Mouse (Mus musculus) adrenal gland, postnatal 36 days (tissue): ENCODE measurements around the gene Tprkb. TPM values are rescaled to one million over a fixed set of nuclear protein-coding genes. Genes with fewer than 3 reads are reported as not detected.
"Not testable (repeated sequence)": the region's sequence is repeated elsewhere in the genome, so short reads cannot be mapped to it uniquely, and the experiment has no call there.

Experiments used
- DNase-seq, 2 experiments: peaks; one replicate each; pipeline ENCODE4 v3.0.0; 2021; ENCODE audit warnings: mixed read lengths in 1 of 2
- total RNA-seq, 2 experiments: library from RNA; stranded (reverse); gene quantifications; 2 replicates each; pipeline ENCODE4 v1.2.3; 2021

Gene Tprkb
- total RNA-seq, 2 experiments from 2014 or later = 40.7 to 56.0 TPM

DNA sequence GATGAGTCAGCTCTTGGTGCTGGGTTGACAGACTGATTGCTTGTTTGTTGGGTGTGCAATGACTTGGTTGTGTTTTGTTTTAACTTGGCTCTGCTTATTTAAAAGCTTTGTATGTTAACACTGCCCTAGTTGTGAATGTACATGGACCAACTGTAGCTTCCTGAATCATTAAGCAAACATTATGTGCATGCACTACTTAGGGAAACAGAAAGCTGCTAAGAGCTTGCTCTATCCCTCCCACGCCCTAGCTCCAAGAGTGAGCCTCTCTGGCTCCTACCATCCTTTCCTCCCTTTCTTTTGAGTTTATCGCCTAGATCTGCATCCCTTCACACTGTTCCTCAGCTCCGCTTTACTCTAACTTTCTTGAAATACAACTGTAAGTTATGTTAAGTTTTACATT is 61.7 kb downstream of the Tprkb start:
- DNase-seq = no peak

DNA sequence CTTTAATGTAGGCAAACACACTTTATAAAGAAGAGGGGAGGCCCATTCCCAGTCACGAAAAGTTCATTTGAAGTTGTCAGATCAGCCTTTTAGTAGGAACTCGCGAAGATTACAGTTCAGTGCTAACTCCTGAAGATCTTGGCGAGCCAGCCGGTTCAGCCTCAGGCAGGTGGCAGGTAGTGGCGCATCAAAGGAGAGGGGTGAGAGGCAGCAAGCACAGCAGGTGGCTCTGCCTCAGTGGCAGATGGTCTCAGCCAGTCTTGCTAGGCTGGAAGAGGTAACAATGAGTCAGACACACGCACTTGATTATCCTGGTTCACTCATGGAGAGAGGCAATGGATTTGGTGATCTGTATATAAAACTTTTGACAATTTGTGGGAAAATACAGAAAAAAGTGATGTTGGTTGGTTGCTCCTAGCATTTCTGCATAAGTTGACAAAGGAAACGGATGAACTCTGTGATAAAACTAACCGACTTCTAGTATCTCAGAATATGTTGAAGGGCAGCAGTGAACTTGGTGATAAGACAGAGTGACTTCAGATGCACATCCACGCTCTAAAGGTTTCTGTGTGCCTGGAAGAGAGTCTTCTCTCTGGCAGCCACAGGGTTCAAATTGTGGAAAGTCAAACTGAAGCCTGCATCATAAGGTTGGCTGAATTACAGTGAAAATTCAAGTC is 63.4 kb downstream of the Tprkb start:
- DNase-seq = no peak

DNA sequence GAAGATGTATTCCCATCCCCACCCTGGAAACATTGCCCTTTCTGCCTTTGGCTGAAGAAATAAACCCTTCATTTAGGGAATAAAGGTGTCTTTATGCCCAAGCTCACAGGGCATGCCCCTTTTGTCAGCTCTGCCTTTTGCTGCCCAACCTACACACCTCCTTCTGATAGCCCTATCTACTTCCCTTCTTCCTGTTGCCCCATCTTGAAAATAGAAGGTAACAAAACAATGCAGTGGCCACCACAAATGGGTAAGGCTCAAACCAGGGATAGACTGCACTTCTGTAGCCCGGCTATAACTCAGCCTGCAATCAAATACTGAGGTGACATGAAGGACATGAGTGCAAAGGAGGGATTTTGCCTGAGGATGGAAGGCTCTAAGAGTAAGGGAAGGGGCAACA is 64.1 kb downstream of the Tprkb start:
- DNase-seq = no peak

DNA sequence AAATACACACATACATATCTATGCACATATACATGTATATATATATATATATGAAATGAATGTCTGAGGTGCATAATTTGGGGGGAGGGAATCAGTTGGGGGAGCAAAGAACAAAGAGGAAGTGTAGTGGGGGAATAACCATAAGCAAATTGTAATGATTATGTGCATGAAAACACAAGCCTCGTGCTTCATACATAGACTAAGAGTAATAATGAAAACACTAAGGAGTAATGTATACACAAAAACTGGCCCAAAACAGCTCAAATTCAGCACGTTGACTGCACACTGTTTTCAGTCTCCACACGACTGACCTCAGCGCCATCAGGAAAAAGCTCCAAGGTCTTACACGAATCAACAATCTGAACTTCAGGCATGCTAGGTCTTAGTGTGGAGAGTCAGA is 64.6 kb downstream of the Tprkb start:
- DNase-seq = no peak

DNA sequence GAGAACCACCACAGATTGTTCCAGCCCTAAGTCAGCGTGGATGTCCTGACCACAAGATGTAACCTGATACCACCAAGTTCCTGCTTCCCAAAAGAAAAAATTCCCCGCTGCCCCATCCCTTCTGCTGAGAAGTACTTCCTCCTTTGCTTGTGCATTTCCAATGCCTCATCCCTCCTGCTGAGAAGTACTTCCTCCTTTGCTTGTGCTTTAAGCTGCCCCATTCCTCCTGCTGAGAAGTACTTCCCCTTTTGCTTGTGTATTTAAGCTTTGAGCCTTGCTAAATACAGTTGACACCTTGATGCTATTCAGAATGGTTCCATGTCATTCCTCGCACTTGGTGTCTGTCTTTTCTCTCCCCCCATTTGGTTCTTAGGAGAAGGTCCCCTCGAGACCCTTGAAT is 67.1 kb downstream of the Tprkb start:
- DNase-seq = not testable (repeated sequence)

Other genes starting within 250 kb of the Tprkb start
- gene Nat8f7, start 198.7 kb upstream of the Tprkb start, total RNA-seq = 1 to 10 TPM; 2.6 to 3.3 TPM
- gene Nat8f3, start 146.1 kb upstream of the Tprkb start, total RNA-seq = under 1 TPM; 0.50 to 0.53 TPM
- gene Nat8f6, start 90.9 kb upstream of the Tprkb start, total RNA-seq = 1 to 10 TPM; 1.4 to 2.6 TPM
- 1 to 10 TPM; 6.0 to 9.5 TPM for gene Nat8f5, start 90.9 kb upstream of the Tprkb start, total RNA-seq
- 1 to 10 TPM; 3.6 to 4.5 TPM for gene Nat8, start 79.8 kb upstream of the Tprkb start, total RNA-seq
- gene Nat8f2, start 42.7 kb upstream of the Tprkb start, total RNA-seq = 1 to 10 TPM; 1.9 to 2.3 TPM
- gene Nat8f4, start 7.0 kb upstream of the Tprkb start, total RNA-seq = 10 to 100 TPM in 1 of 2 experiments, 1 to 10 TPM in 1; 8.0 to 13.5 TPM
- gene Nat8f1, start 3.8 kb downstream of the Tprkb start, total RNA-seq = 10 to 100 TPM; 35.9 to 55.9 TPM
- gene Dusp11, start 49.8 kb downstream of the Tprkb start, total RNA-seq = 100 to 1,000 TPM; 116 to 129 TPM
- gene Figla, start 104.3 kb downstream of the Tprkb start, total RNA-seq = not detected
- gene Add2, start 116.8 kb downstream of the Tprkb start, total RNA-seq = 1 to 10 TPM; 1.3 to 1.9 TPM